Mouse (Mus musculus) MEL (cell line): ENCODE data around the gene Gm10837. TPM values are rescaled to one million over a fixed set of nuclear protein-coding genes. Genes with fewer than 3 reads are reported as not detected.

ENCODE experiments used
- DNase-seq: peaks from one replicate; pipeline ENCODE4 v3.0.0; 2011; ENCODE audit warnings: low read depth, low spot score
- H3K27ac ChIP-seq: 2 replicates; pipeline ENCODE4 v1.5.1; 2012; ENCODE audit warnings: low read depth, mild to moderate bottlenecking, control low read depth, low read length, moderate library complexity; ENCODE audit not compliant: control insufficient read depth
- H3K27me3 ChIP-seq, 2 experiments: fragments of 150-350 bp in 1 of 2; sonication (generic) in 1 of 2; 2 replicates each; pipeline ENCODE4 v1.6.1; 2012; ENCODE audit warnings: low read length in 2 of 2, mild to moderate bottlenecking in 2 of 2, improper control_type of control experiment in 1 of 2, moderate library complexity in 1 of 2; ENCODE audit not compliant: insufficient read depth in 2 of 2, control insufficient read depth in 1 of 2
- H3K36me3 ChIP-seq, 2 experiments: 2 replicates each; pipeline ENCODE4 v1.6.1; 2012 to 2014; ENCODE audit warnings: low read length in 2 of 2, improper control_type of control experiment in 1 of 2, inconsistent platforms in 1 of 2, mild to moderate bottlenecking in 1 of 2; ENCODE audit not compliant: insufficient read depth in 2 of 2, control insufficient read depth in 1 of 2
- H3K4me1 ChIP-seq, 2 experiments: fragments of 150-350 bp in 1 of 2; sonication (generic) in 1 of 2; 2 replicates each; pipeline ENCODE4 v1.6.1; 2012; ENCODE audit warnings: low read length in 2 of 2, improper control_type of control experiment in 1 of 2, mild to moderate bottlenecking in 1 of 2; ENCODE audit not compliant: insufficient read depth in 2 of 2, control insufficient read depth in 1 of 2
- H3K4me3 ChIP-seq, 2 experiments: fragments of 150-350 bp in 1 of 2; sonication (generic) in 1 of 2; 2 replicates each; pipeline ENCODE4 v1.5.1; 2012; ENCODE audit warnings: low read depth in 2 of 2, low read length in 2 of 2, mild to moderate bottlenecking in 2 of 2, moderate library complexity in 2 of 2, control low read depth in 1 of 2, improper control_type of control experiment in 1 of 2; ENCODE audit not compliant: control insufficient read depth in 1 of 2, insufficient read depth in 1 of 2
- H3K79me2 ChIP-seq: 2 replicates; pipeline ENCODE4 v1.6.1; 2012; ENCODE audit warnings: mild to moderate bottlenecking, low read length, moderate library complexity; ENCODE audit not compliant: control insufficient read depth, poor library complexity, insufficient read depth
- H3K9ac ChIP-seq: 2 replicates; pipeline ENCODE4 v1.6.1; 2012; ENCODE audit warnings: low read depth, mild to moderate bottlenecking, control low read depth, low read length, moderate library complexity; ENCODE audit not compliant: control insufficient read depth, poor library complexity, severe bottlenecking
- H3K9me3 ChIP-seq: fragments of 150-350 bp; sonication (generic); replicated peaks from 2 replicates; pipeline ENCODE4 v1.6.1; 2012; ENCODE audit warnings: mild to moderate bottlenecking, low read length, improper control_type of control experiment, moderate library complexity; ENCODE audit not compliant: insufficient read depth
- CHD1 ChIP-seq: IDR thresholded peaks from 2 replicates; pipeline ENCODE4 v1.6.1; 2012; ENCODE audit warnings: low read depth, mild to moderate bottlenecking, inconsistent platforms, low read length, improper control_type of control experiment
- CTCF ChIP-seq, 3 experiments: IDR thresholded peaks in 2 of 3; conservative IDR thresholded peaks in 1 of 3; 2 replicates each; pipeline ENCODE4 v1.5.1; 2011 to 2012; ENCODE audit warnings: low read length in 3 of 3, low read depth in 2 of 3, mild to moderate bottlenecking in 2 of 3, improper control_type of control experiment in 1 of 3, inconsistent platforms in 1 of 3, mixed read lengths in 1 of 3, moderate library complexity in 1 of 3; ENCODE audit not compliant: control insufficient read depth in 1 of 3, insufficient read depth in 1 of 3, poor library complexity in 1 of 3, severe bottlenecking in 1 of 3
- E2F4 ChIP-seq: IDR thresholded peaks from 2 replicates; pipeline ENCODE4 v1.6.1; 2011; ENCODE audit warnings: low read depth, low read length, improper control_type of control experiment, borderline replicate concordance
- ELF1 ChIP-seq: IDR thresholded peaks from 2 replicates; pipeline ENCODE4 v1.6.1; 2014; ENCODE audit warnings: low read depth, mild to moderate bottlenecking, inconsistent platforms, low read length, improper control_type of control experiment, moderate library complexity
- EP300 ChIP-seq, 2 experiments: IDR thresholded peaks; 2 replicates each; pipeline ENCODE4 v1.6.1; 2011; ENCODE audit warnings: improper control_type of control experiment in 2 of 2, low read length in 2 of 2, low read depth in 1 of 2, mild to moderate bottlenecking in 1 of 2
- ETS1 ChIP-seq: IDR thresholded peaks from 2 replicates; pipeline ENCODE4 v1.6.1; 2012; ENCODE audit warnings: low read depth, mild to moderate bottlenecking, inconsistent platforms, low read length, improper control_type of control experiment, moderate library complexity
- GABPA ChIP-seq: IDR thresholded peaks from 2 replicates; pipeline ENCODE4 v1.6.1; 2012; ENCODE audit warnings: low read depth, mild to moderate bottlenecking, inconsistent platforms, low read length, improper control_type of control experiment, moderate library complexity
- GATA1 ChIP-seq: IDR thresholded peaks from 2 replicates; pipeline ENCODE4 v1.6.1; 2011; ENCODE audit warnings: low read depth, low read length, improper control_type of control experiment
- JUND ChIP-seq: IDR thresholded peaks from 2 replicates; pipeline ENCODE4 v1.6.1; 2011; ENCODE audit warnings: low read depth, mild to moderate bottlenecking, improper control_type of control experiment, low read length
- MAFK ChIP-seq: IDR thresholded peaks from 2 replicates; pipeline ENCODE4 v1.6.1; 2011; ENCODE audit warnings: low read depth, mild to moderate bottlenecking, low read length, improper control_type of control experiment, borderline replicate concordance
- MAX ChIP-seq: IDR thresholded peaks from 2 replicates; pipeline ENCODE4 v1.6.1; 2011; ENCODE audit warnings: low read length, improper control_type of control experiment
- MEF2A ChIP-seq: IDR thresholded peaks from 2 replicates; pipeline ENCODE4 v1.6.1; 2014; ENCODE audit warnings: low read depth, mild to moderate bottlenecking, inconsistent platforms, low read length, improper control_type of control experiment; ENCODE audit not compliant: poor library complexity, insufficient replicate concordance, severe bottlenecking; ENCODE audit errors: extremely low read depth
- MXI1 ChIP-seq: IDR thresholded peaks from 2 replicates; pipeline ENCODE4 v1.6.1; 2011; ENCODE audit warnings: mild to moderate bottlenecking, low read depth, low read length, improper control_type of control experiment
- MYB ChIP-seq: IDR thresholded peaks from 2 replicates; pipeline ENCODE4 v1.6.1; 2011; ENCODE audit warnings: mild to moderate bottlenecking, low read depth, low read length, improper control_type of control experiment
- MYC ChIP-seq: IDR thresholded peaks from 2 replicates; pipeline ENCODE4 v1.6.1; 2011; ENCODE audit warnings: low read depth, mild to moderate bottlenecking, low read length, improper control_type of control experiment, moderate library complexity
- NELFE ChIP-seq: IDR thresholded peaks from 2 replicates; pipeline ENCODE4 v1.6.1; 2011; ENCODE audit warnings: low read depth, low read length, improper control_type of control experiment
- NRF1 ChIP-seq: IDR thresholded peaks from 2 replicates; pipeline ENCODE4 v1.6.1; 2014; ENCODE audit warnings: low read depth, mild to moderate bottlenecking, inconsistent platforms, low read length, improper control_type of control experiment, moderate library complexity; ENCODE audit not compliant: poor library complexity, insufficient read depth, severe bottlenecking
- POLR2AphosphoS5 ChIP-seq: IDR thresholded peaks from 2 replicates; pipeline ENCODE4 v1.6.1; 2012; ENCODE audit warnings: low read depth, borderline replicate concordance, mild to moderate bottlenecking, inconsistent platforms, low read length, moderate library complexity, mixed read lengths
- RAD21 ChIP-seq: IDR thresholded peaks from 2 replicates; pipeline ENCODE4 v1.6.1; 2011; ENCODE audit warnings: mild to moderate bottlenecking, low read depth, low read length, improper control_type of control experiment
- RCOR1 ChIP-seq: IDR thresholded peaks from 2 replicates; pipeline ENCODE4 v1.6.1; 2012; ENCODE audit warnings: low read depth, mild to moderate bottlenecking, inconsistent platforms, low read length, improper control_type of control experiment
- SIN3A ChIP-seq: IDR thresholded peaks from 2 replicates; pipeline ENCODE4 v1.6.1; 2012; ENCODE audit warnings: low read length, improper control_type of control experiment, inconsistent platforms
- SMC3 ChIP-seq: IDR thresholded peaks from 2 replicates; pipeline ENCODE4 v1.6.1; 2011; ENCODE audit warnings: low read depth, low read length, improper control_type of control experiment
- TAL1 ChIP-seq: IDR thresholded peaks from 2 replicates; pipeline ENCODE4 v1.6.1; 2012; ENCODE audit warnings: mild to moderate bottlenecking, inconsistent platforms, low read length, moderate library complexity, mixed read lengths
- TBP ChIP-seq: IDR thresholded peaks from 2 replicates; pipeline ENCODE4 v1.8.0; 2011; ENCODE audit warnings: low read depth, low read length, improper control_type of control experiment
- TCF12 ChIP-seq: IDR thresholded peaks from 2 replicates; pipeline ENCODE4 v1.6.1; 2014; ENCODE audit warnings: low read depth, mild to moderate bottlenecking, inconsistent platforms, low read length, improper control_type of control experiment, moderate library complexity
- UBTF ChIP-seq: IDR thresholded peaks from 2 replicates; pipeline ENCODE4 v1.6.1; 2012; ENCODE audit warnings: low read depth, mild to moderate bottlenecking, inconsistent platforms, low read length, improper control_type of control experiment, moderate library complexity, borderline replicate concordance; ENCODE audit not compliant: insufficient read depth
- USF1 ChIP-seq: IDR thresholded peaks from 2 replicates; pipeline ENCODE4 v1.6.1; 2014; ENCODE audit warnings: low read depth, mild to moderate bottlenecking, inconsistent platforms, low read length, improper control_type of control experiment, moderate library complexity
- ZC3H11A ChIP-seq: IDR thresholded peaks from 2 replicates; pipeline ENCODE4 v1.6.1; 2012; ENCODE audit warnings: low read depth, mild to moderate bottlenecking, inconsistent platforms, low read length, improper control_type of control experiment
- polyA plus RNA-seq, 2 experiments: library from polyadenylated mRNA; stranded (reverse) in 1 of 2; unstranded in 1 of 2; fragments of >175 nt in 1 of 2; fragments of >200 nt in 1 of 2; gene quantifications; 2 replicates each; pipeline versions ENCODE4 v1.2.1 to v1.2.4; 2012; ENCODE audit warnings: low replicate concordance in 2 of 2, low read depth in 1 of 2; ENCODE audit not compliant: insufficient read length in 2 of 2, insufficient read depth in 1 of 2, missing spikeins in 1 of 2
- total RNA-seq: library from RNA; depleted of rRNA; stranded (reverse); fragments of 300-350 nt; gene quantifications from 2 replicates; pipeline ENCODE4 v1.2.3, GENCODE M21; 2012

The Gm10837 gene
- total and polyA plus RNA-seq, 3 experiments, result not detected

DNA sequence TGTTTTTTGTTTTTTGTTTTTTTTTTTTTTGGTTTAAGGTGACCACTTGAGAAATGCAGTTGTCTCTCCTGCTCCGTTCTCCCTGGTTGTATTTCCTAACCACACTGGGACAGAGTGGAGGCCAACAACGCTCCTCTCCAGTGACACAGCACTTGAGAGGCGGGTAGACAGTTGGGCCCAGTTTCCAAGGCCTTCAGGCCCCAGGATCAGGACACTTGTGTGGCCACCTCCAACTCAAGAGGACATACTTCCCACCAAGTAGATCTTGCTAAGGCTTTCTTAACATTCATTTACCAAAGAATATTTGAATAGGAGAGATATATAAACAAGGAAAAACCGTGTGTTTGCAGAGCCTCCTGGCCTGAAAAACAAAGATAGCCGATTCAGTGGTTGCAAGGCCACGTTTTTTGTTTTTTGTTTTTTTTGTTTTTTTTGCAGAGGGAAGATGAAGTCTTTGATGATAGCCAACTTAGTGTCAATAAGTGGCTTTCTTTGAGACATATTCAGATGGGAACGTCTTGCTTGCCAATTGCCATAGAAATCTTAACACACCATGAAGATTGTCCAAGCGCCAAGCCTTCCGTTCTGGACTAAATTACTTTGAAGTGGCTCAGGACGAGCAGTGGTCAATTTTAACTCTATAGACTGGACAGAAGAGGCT lies 35.4 kb upstream of the Gm10837 start:
- TF ChIP-seq CTCF (IDR thresholded peaks at IDR 0.05 in 2 of 3, conservative IDR thresholded peaks at IDR 0.05 in 1 of 3; ENCODE audit: control insufficient read depth in 1 of 3, insufficient read depth in 1 of 3, low read depth in 2 of 3, low read length in 3 of 3, poor library complexity in 1 of 3, severe bottlenecking in 1 of 3) (no peak), EP300 (IDR thresholded peaks at IDR 0.05; ENCODE audit: low read depth in 1 of 2, low read length in 2 of 2) (no peak), E2F4 (no peak), ZC3H11A (no peak), RAD21 (no peak), MAX (no peak), ELF1 (no peak), USF1 (no peak), NELFE (no peak), SMC3 (no peak), MEF2A (no peak), GABPA (no peak), GATA1 (no peak), TAL1 (no peak), ETS1 (no peak)
- no peak for DNase-seq
- peaks cover 0 to 3% of the 10 kb centered on the region in 2 experiments; a peak in 2 of 4 replicates for H3K4me1 ChIP-seq
- H3K27ac ChIP-seq, result no peak overlapping the region
- H3K9me3 ChIP-seq, result no peaks in the 10 kb centered on the region
- no peaks in the 10 kb centered on the region for H3K27me3 ChIP-seq
- H3K4me3 ChIP-seq, result no peak overlapping the region
- H3K36me3 ChIP-seq, result peaks cover 2 to 9% of the 10 kb centered on the region in 2 experiments
- peaks cover 3% of the 10 kb centered on the region for H3K79me2 ChIP-seq
- no peak overlapping the region for H3K9ac ChIP-seq

GRCm38 (mm10) chr14:122455562-122455958 lies 34.8 kb upstream of the Gm10837 start:
- Histone ChIP-seq H3K4me3 (no peak overlapping the region), H3K4me1 (peaks cover 3 to 4% of the 10 kb centered on the region in 2 experiments; a peak in 3 of 4 replicates), H3K27me3 (no peaks in the 10 kb centered on the region), H3K27ac (no peak overlapping the region), H3K9me3 (no peaks in the 10 kb centered on the region), H3K79me2 (peaks cover 8% of the 10 kb centered on the region), H3K9ac (no peak overlapping the region), H3K36me3 (peaks cover 4 to 14% of the 10 kb centered on the region in 2 experiments)
- DNase-seq, result no peak
- TF ChIP-seq TBP (no peak), ETS1 (no peak), RCOR1 (no peak), MAFK (no peak), MXI1 (no peak), CTCF (IDR thresholded peaks at IDR 0.05 in 2 of 3, conservative IDR thresholded peaks at IDR 0.05 in 1 of 3; ENCODE audit: control insufficient read depth in 1 of 3, insufficient read depth in 1 of 3, low read depth in 2 of 3, low read length in 3 of 3, poor library complexity in 1 of 3, severe bottlenecking in 1 of 3) (no peak), MYC (no peak), UBTF (no peak), EP300 (IDR thresholded peaks at IDR 0.05; ENCODE audit: low read depth in 1 of 2, low read length in 2 of 2) (no peak), CHD1 (no peak), TCF12 (no peak), JUND (no peak), SIN3A (no peak), MAX (no peak), E2F4 (no peak), MYB (no peak), NRF1 (no peak), MEF2A (no peak), POLR2AphosphoS5 (no peak), RAD21 (no peak)
